Mouse (Mus musculus) embryonic fibroblast, embryonic 13.5 days (primary cell): ENCODE measurements at regions not wholly inside any gene's neighbourhood (a gene's known extent, or its start where the extent isn't known, plus 50 kb on each side); places are given as distances from the start of the nearest gene placed in this dataset.

ENCODE experiments used
- H3K27ac ChIP-seq: 2 replicates; pipeline ENCODE4 v1.5.1; 2012; ENCODE audit warnings: low read length, control low read depth, inconsistent platforms; ENCODE audit not compliant: insufficient read depth
- H3K4me1 ChIP-seq: 2 replicates; pipeline ENCODE4 v1.6.1; 2011; ENCODE audit warnings: low read length; ENCODE audit not compliant: control insufficient read depth, insufficient read depth
- H3K4me3 ChIP-seq: 2 replicates; pipeline ENCODE4 v1.5.1; 2011; ENCODE audit warnings: mild to moderate bottlenecking, control low read depth, low read length; ENCODE audit not compliant: insufficient read depth
- CTCF ChIP-seq: IDR thresholded peaks from 2 replicates; pipeline ENCODE4 v1.5.1; 2011; ENCODE audit warnings: mild to moderate bottlenecking, control low read depth, low read length, moderate library complexity, borderline replicate concordance; ENCODE audit not compliant: insufficient read depth
- POLR2A ChIP-seq: IDR thresholded peaks from 2 replicates; pipeline ENCODE4 v1.6.1; 2011; ENCODE audit warnings: low read depth, mild to moderate bottlenecking, control low read depth, low read length, moderate library complexity

- TF ChIP-seq POLR2A (no peak), CTCF (no peak)
- H3K4me1 ChIP-seq, result no peaks in the 10 kb centered on the region
- H3K27ac ChIP-seq, result no peak overlapping the region
- H3K4me3 ChIP-seq, result no peak overlapping the region
These were observed 139.3 kb upstream of the Vldlr start for GRCm38 (mm10) chr19:27076920-27077512.

GRCm38 (mm10) chr19:27087344-27087743 lies 128.9 kb upstream of the Vldlr start:
- Histone ChIP-seq H3K4me1 (no peaks in the 10 kb centered on the region), H3K27ac (no peak overlapping the region), H3K4me3 (no peak overlapping the region)
- TF ChIP-seq POLR2A (no peak), CTCF (no peak)

- TF ChIP-seq CTCF, result no peak
- TF ChIP-seq POLR2A, result no peak
- H3K4me1 ChIP-seq, result no peaks in the 10 kb centered on the region
- H3K27ac ChIP-seq, result no peak overlapping the region
- no peak overlapping the region for H3K4me3 ChIP-seq
These were observed 128.5 kb upstream of the Vldlr start for GRCm38 (mm10) chr19:27087833-27088232.

- Histone ChIP-seq H3K27ac (no peak overlapping the region), H3K4me1 (no peaks in the 10 kb centered on the region), H3K4me3 (no peak overlapping the region)
- no peak for TF ChIP-seq POLR2A
- no peak for TF ChIP-seq CTCF
These were observed 127.2 kb upstream of the Vldlr start for GRCm38 (mm10) chr19:27089099-27089498.

GRCm38 (mm10) chr19:27091603-27092002 lies 124.7 kb upstream of the Vldlr start:
- TF ChIP-seq POLR2A (no peak), CTCF (no peak)
- H3K27ac ChIP-seq, result no peak overlapping the region
- H3K4me3 ChIP-seq, result no peak overlapping the region
- no peaks in the 10 kb centered on the region for H3K4me1 ChIP-seq

GRCm38 (mm10) chr19:27094777-27095478 lies 121.4 kb upstream of the Vldlr start:
- no peak overlapping the region for H3K4me3 ChIP-seq
- H3K4me1 ChIP-seq, result no peaks in the 10 kb centered on the region
- no peak overlapping the region for H3K27ac ChIP-seq
- TF ChIP-seq POLR2A (no peak), CTCF (no peak)

GRCm38 (mm10) chr19:27099921-27100320 lies 116.4 kb upstream of the Vldlr start:
- Histone ChIP-seq H3K4me3 (no peak overlapping the region), H3K4me1 (no peaks in the 10 kb centered on the region), H3K27ac (no peak overlapping the region)
- no peak for TF ChIP-seq POLR2A
- no peak for TF ChIP-seq CTCF

GRCm38 (mm10) chr19:27110437-27110836 lies 105.8 kb upstream of the Vldlr start:
- Histone ChIP-seq H3K27ac (no peak overlapping the region), H3K4me1 (no peaks in the 10 kb centered on the region), H3K4me3 (no peak overlapping the region)
- TF ChIP-seq CTCF, result no peak
- no peak for TF ChIP-seq POLR2A

- TF ChIP-seq CTCF, result no peak
- TF ChIP-seq POLR2A, result no peak
- Histone ChIP-seq H3K27ac (no peak overlapping the region), H3K4me1 (no peaks in the 10 kb centered on the region), H3K4me3 (no peak overlapping the region)
These were observed 95.4 kb upstream of the Vldlr start for GRCm38 (mm10) chr19:27120876-27121275.

GRCm38 (mm10) chr19:27122348-27122747 lies 93.9 kb upstream of the Vldlr start:
- no peak overlapping the region for H3K4me3 ChIP-seq
- TF ChIP-seq POLR2A (no peak), CTCF (no peak)

More at GRCm38 (mm10) chr19:27122348-27122747, 93.9 kb upstream of the Vldlr start:
- Histone ChIP-seq H3K4me1 (no peaks in the 10 kb centered on the region), H3K27ac (no peak overlapping the region)
